15 mouse cellular contexts compared by ENCODE assay signal in the genomic region with DNA sequence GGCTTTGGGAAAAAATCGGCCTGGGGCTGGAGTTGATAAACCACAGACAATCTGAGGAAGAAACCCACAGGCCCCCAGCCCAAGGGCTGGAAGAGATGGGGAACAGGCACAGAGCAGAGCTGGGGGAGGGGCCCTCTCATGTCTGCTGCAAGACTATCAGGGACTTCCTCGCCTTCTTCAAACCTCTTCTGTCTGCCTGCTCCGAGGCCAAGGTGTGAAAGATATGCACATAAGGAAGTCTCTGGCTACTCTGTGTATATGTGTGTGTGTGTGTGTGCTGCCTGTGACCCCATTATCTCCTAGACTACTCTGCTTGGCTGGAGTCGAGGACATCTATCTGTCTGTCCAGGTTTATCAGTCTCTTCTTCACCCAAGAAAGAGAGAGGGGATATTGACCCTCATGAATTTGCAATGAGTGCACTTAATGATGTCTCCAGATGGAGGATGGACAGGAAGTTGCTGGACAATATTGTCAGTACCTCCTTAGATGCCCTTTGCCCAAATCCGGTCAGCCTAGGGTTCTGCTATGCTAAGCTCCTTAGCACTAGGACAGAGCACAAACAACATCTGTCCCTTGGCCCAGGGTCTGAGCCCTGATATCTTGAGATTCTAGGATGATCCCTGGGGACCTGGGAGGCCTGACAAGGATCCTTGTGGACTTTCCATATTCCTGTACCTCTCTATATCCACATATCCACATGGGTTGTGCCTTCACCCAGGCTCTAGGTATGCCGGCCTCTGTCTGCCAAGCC. TPM values are rescaled to one million over a fixed set of nuclear protein-coding genes. Genes with fewer than 3 reads are reported as not detected.
DNase-seq lines count a peak whose midpoint lies in the region; ATAC-seq lines count a peak whose summit lies in the region.
"Had no signal": no experiment of that assay in that cellular context is flagged by ENCODE, and none has a peak within 500 bp of the region (broad histone marks: within the 10 kb centered on the region; RNA-seq: fewer than 3 reads in every experiment).

No protein-coding gene starts in this region.

- peaks cover 52% of the 10 kb centered on the region for H3K4me1 ChIP-seq in heart, embryonic 10.5 days
- peaks cover 15% of the 10 kb centered on the region for H3K4me1 ChIP-seq in heart, embryonic 11.5 days (ENCODE audit: control insufficient read depth, insufficient read depth, low read length)
- peaks cover 51% of the 10 kb centered on the region for H3K4me1 ChIP-seq in hindbrain, embryonic 12.5 days
- peaks cover 32% of the 10 kb centered on the region for H3K4me1 ChIP-seq in midbrain, embryonic 11.5 days (ENCODE audit: control insufficient read depth, insufficient read depth, low read length)

- ATAC-seq in heart, embryonic 11.5 days (replicated peaks; ENCODE audit: insufficient number of reproducible peaks, low FRiP score, low TSS enrichment), result no peak
- no peak; the same call in 1 of the 2 replicates for ATAC-seq in hindbrain, embryonic 12.5 days (ENCODE audit: low FRiP score)
- peak; percentile 26; the same call in 1 of the 2 replicates for ATAC-seq in midbrain, embryonic 11.5 days (ENCODE audit: low FRiP score)
- ATAC-seq: activated CD4-positive, CD25-positive, alpha-beta regulatory T cell, adult 4 months had no signal

- no peaks in the 10 kb centered on the region for H3K36me3 ChIP-seq in heart, embryonic 10.5 days
- H3K36me3 ChIP-seq in heart, embryonic 11.5 days (ENCODE audit: control insufficient read depth, insufficient read depth, low read length), result no peaks in the 10 kb centered on the region
- H3K36me3 ChIP-seq in hindbrain, embryonic 12.5 days, result no peaks in the 10 kb centered on the region
- H3K36me3 ChIP-seq in midbrain, embryonic 11.5 days (ENCODE audit: control insufficient read depth, insufficient read depth, low read length), result no peaks in the 10 kb centered on the region

- 32% methylated on average over 6 of the region's 6 CpGs for WGBS in heart, embryonic 10.5 days
- 35% methylated on average over 6 of the region's 6 CpGs for WGBS in heart, embryonic 11.5 days (ENCODE audit: insufficient replicate concordance)
- 74% methylated on average over 6 of the region's 6 CpGs for WGBS in hindbrain, embryonic 12.5 days
- WGBS in midbrain, embryonic 11.5 days, result 61% methylated on average over 6 of the region's 6 CpGs

- H3K9me3 ChIP-seq in heart, embryonic 10.5 days, result no peaks in the 10 kb centered on the region
- H3K9me3 ChIP-seq in heart, embryonic 11.5 days (replicated peaks; ENCODE audit: control insufficient read depth, low read length), result no peaks in the 10 kb centered on the region
- H3K9me3 ChIP-seq in hindbrain, embryonic 12.5 days (replicated peaks), result no peaks in the 10 kb centered on the region
- H3K9me3 ChIP-seq in midbrain, embryonic 11.5 days (ENCODE audit: control insufficient read depth, low read length), result no peaks in the 10 kb centered on the region

- H3K4me3 ChIP-seq in heart, embryonic 10.5 days, result no peak overlapping the region
- H3K4me3 ChIP-seq in heart, embryonic 11.5 days (ENCODE audit: low read depth, low read length), result no peak overlapping the region
- H3K4me3 ChIP-seq in hindbrain, embryonic 12.5 days, result no peak overlapping the region
- no peak overlapping the region for H3K4me3 ChIP-seq in midbrain, embryonic 11.5 days (ENCODE audit: low read depth, low read length)
- H3K4me3 ChIP-seq: heart, adult 2 months; myocyte had no signal

- H3K27ac ChIP-seq in heart, embryonic 10.5 days, result peak overlapping the region; percentile 0; the same call in 1 of the 2 replicates
- no peak overlapping the region for H3K27ac ChIP-seq in heart, embryonic 11.5 days (ENCODE audit: low read depth, low read length)
- H3K27ac ChIP-seq in hindbrain, embryonic 12.5 days, result peak overlapping the region; percentile 57
- H3K27ac ChIP-seq in midbrain, embryonic 11.5 days (ENCODE audit: low read depth, low read length), result 0 out of 2 replicates have a peak overlapping the region, but pooled peaks have one; percentile 32
- H3K27ac ChIP-seq: heart, adult 2 months; kidney, postnatal 0 days had no signal

- DNase-seq in heart, embryonic 10.5 days (ENCODE audit: low spot score), result no peak
- no peak for DNase-seq in midbrain, embryonic 11.5 days (ENCODE audit: low spot score, missing footprints)
- no peak for DNase-seq in right cerebral cortex, adult 18-20 months
- DNase-seq in spleen, adult 18-20 months, result no peak
- no peak for DNase-seq in ovary, postnatal 36 days (ENCODE audit: low spot score)
- no peak for DNase-seq in lung, postnatal 4 days
- DNase-seq: cerebellum, adult 11-12 months; heart, adult 2 months; heart, postnatal 4 days; right cerebral cortex, postnatal 14 days had no signal

- no peak overlapping the region for H3K4me2 ChIP-seq in heart, embryonic 11.5 days
- 0 out of 2 replicates have a peak overlapping the region, but pooled peaks have one; percentile 15 for H3K4me2 ChIP-seq in hindbrain, embryonic 12.5 days (replicated peaks)
- no peak overlapping the region for H3K4me2 ChIP-seq in midbrain, embryonic 11.5 days

- H3K9ac ChIP-seq in heart, embryonic 11.5 days (ENCODE audit: low read depth, low read length), result no peak overlapping the region
- no peak overlapping the region for H3K9ac ChIP-seq in hindbrain, embryonic 12.5 days
- H3K9ac ChIP-seq in midbrain, embryonic 11.5 days (ENCODE audit: low read length), result no peak overlapping the region

- H3K27me3 ChIP-seq in heart, embryonic 10.5 days (ENCODE audit: insufficient read depth, poor library complexity, severe bottlenecking), result peaks cover 8% of the 10 kb centered on the region; the same call in 1 of the 2 replicates
- no peaks in the 10 kb centered on the region; the same call in 1 of the 2 replicates for H3K27me3 ChIP-seq in heart, embryonic 11.5 days (ENCODE audit: control insufficient read depth, insufficient read depth, low read length)
- H3K27me3 ChIP-seq in hindbrain, embryonic 12.5 days, result no peaks in the 10 kb centered on the region
- no peaks in the 10 kb centered on the region for H3K27me3 ChIP-seq in midbrain, embryonic 11.5 days (ENCODE audit: control insufficient read depth, insufficient read depth, low read length)

RNA-seq across cellular contexts. Expression of gene Sema3f, which starts 18.8 kb away (rescaled TPM):
- polyA plus RNA-seq in heart, embryonic 10.5 days (2016; fragmentation: Nextera tagmentation; extraction: Ambion mirVana), result 4.7 and 13.2 TPM in 2 replicates
- polyA plus RNA-seq in heart, embryonic 11.5 days (2014; fragmentation: Nextera tagmentation; extraction: Ambion mirVana), result 4.6 and 5.8 TPM in 2 replicates
- 26.8 and 28.3 TPM in 2 replicates for polyA plus RNA-seq in hindbrain, embryonic 12.5 days (2016; fragmentation: Nextera tagmentation; extraction: Ambion mirVana)
- polyA plus RNA-seq in midbrain, embryonic 11.5 days (2014; fragmentation: Nextera tagmentation; extraction: Ambion mirVana), result 9.6 and 11.9 TPM in 2 replicates
- polyA plus RNA-seq: activated CD4-positive, CD25-positive, alpha-beta regulatory T cell, adult 4 months had no signal

RNA-seq across cellular contexts. Expression of gene Rbm5, which starts 41.7 kb away (rescaled TPM):
- 131 and 159 TPM in 2 replicates for polyA plus RNA-seq in heart, embryonic 10.5 days (2016; fragmentation: Nextera tagmentation; extraction: Ambion mirVana)
- polyA plus RNA-seq in heart, embryonic 11.5 days (2014; fragmentation: Nextera tagmentation; extraction: Ambion mirVana), result 113 and 135 TPM in 2 replicates
- 260 and 271 TPM in 2 replicates for polyA plus RNA-seq in hindbrain, embryonic 12.5 days (2016; fragmentation: Nextera tagmentation; extraction: Ambion mirVana)
- polyA plus RNA-seq in midbrain, embryonic 11.5 days (2014; fragmentation: Nextera tagmentation; extraction: Ambion mirVana), result 186 and 191 TPM in 2 replicates

RNA-seq across cellular contexts. Expression of gene Gnat1, which starts 49.6 kb away (rescaled TPM):
- polyA plus RNA-seq in heart, embryonic 10.5 days (2016; fragmentation: Nextera tagmentation; extraction: Ambion mirVana), result 1.2 and 3.2 TPM in 2 replicates
- 0.42 and 1.2 TPM in 2 replicates for polyA plus RNA-seq in heart, embryonic 11.5 days (2014; fragmentation: Nextera tagmentation; extraction: Ambion mirVana)
- 1.4 and 2.6 TPM in 2 replicates for polyA plus RNA-seq in hindbrain, embryonic 12.5 days (2016; fragmentation: Nextera tagmentation; extraction: Ambion mirVana)
- polyA plus RNA-seq in midbrain, embryonic 11.5 days (2014; fragmentation: Nextera tagmentation; extraction: Ambion mirVana), result 1.1 and 1.4 TPM in 2 replicates
- polyA plus RNA-seq: heart, adult 2 months; myocyte had no signal

RNA-seq across cellular contexts. Expression of gene Slc38a3, which starts 59.8 kb away (rescaled TPM):
- polyA plus RNA-seq in heart, embryonic 10.5 days (2016; fragmentation: Nextera tagmentation; extraction: Ambion mirVana), result 4.2 and 4.5 TPM in 2 replicates
- 2.8 and 3.3 TPM in 2 replicates for polyA plus RNA-seq in heart, embryonic 11.5 days (2014; fragmentation: Nextera tagmentation; extraction: Ambion mirVana)
- 12.5 and 12.9 TPM in 2 replicates for polyA plus RNA-seq in hindbrain, embryonic 12.5 days (2016; fragmentation: Nextera tagmentation; extraction: Ambion mirVana)
- 11.2 and 11.7 TPM in 2 replicates for polyA plus RNA-seq in midbrain, embryonic 11.5 days (2014; fragmentation: Nextera tagmentation; extraction: Ambion mirVana)
- polyA plus RNA-seq: activated CD4-positive, CD25-positive, alpha-beta regulatory T cell, adult 4 months had no signal
